Mouse (Mus musculus) bone marrow macrophage, adult 2 months (primary cell): ENCODE data around the gene Gpr27. TPM values are rescaled to one million over a fixed set of nuclear protein-coding genes. Genes with fewer than 3 reads are reported as not detected.

Source experiments
- H3K27ac ChIP-seq: 2 replicates; pipeline ENCODE4 v1.5.1; 2012; ENCODE audit warnings: low read depth, low read length; ENCODE audit not compliant: insufficient read depth
- H3K4me1 ChIP-seq: 2 replicates; pipeline ENCODE4 v1.6.1; 2012; ENCODE audit warnings: low read length; ENCODE audit not compliant: control insufficient read depth, insufficient read depth
- H3K4me3 ChIP-seq: 2 replicates; pipeline ENCODE4 v1.5.1; 2012; ENCODE audit warnings: mild to moderate bottlenecking, low read length, moderate library complexity; ENCODE audit not compliant: insufficient read depth
- CTCF ChIP-seq: IDR thresholded peaks from 2 replicates; pipeline ENCODE4 v1.5.1; 2012; ENCODE audit warnings: low read depth, mild to moderate bottlenecking, low read length, moderate library complexity
- POLR2A ChIP-seq: IDR thresholded peaks from 2 replicates; pipeline ENCODE4 v1.6.1; 2012; ENCODE audit warnings: mild to moderate bottlenecking, low read depth, low read length, borderline replicate concordance
- polyA plus RNA-seq: library from polyadenylated mRNA; stranded (reverse); fragments of >200 nt; gene quantifications from 2 replicates; pipeline ENCODE4 v1.2.4, GENCODE M21; 2012; ENCODE audit not compliant: missing spikeins, insufficient read depth, insufficient read length

Gene Gpr27
- polyA plus RNA-seq, 1 experiment = not detected

DNA sequence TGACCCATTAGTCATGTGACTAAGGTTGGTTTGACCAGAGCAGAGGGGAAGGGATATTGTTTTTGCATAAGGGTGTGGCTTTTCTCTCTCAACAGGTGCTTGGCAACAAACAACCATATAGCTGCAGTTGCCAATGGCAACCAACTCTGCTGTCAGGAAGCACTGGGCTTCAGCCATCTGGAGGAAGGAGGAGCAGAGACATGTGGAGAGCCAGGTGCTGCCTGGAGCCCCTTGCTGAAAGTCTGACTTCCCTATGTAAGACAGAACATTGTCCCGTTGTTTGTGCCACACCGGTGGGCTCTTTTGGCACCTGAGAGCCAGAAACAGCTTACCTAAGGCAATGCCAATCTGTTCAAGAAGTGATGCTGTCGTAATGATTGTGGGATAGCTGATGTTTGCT lies 50.4 kb downstream of the Gpr27 start:
- Histone ChIP-seq H3K4me3 (no peak overlapping the region), H3K27ac (no peak overlapping the region), H3K4me1 (peaks cover 4% of the 10 kb centered on the region)

More for the DNA sequence above, 50.4 kb downstream of the Gpr27 start:
- TF ChIP-seq CTCF = no peak
- no peak for TF ChIP-seq POLR2A

Other genes starting within 250 kb of the Gpr27 start
- 73.4 and 77.6 TPM in 2 replicates for gene Foxp1, start 170.0 kb upstream of the Gpr27 start, polyA plus RNA-seq
- 26.3 and 29.4 TPM in 2 replicates for gene Eif4e3, start 25.9 kb upstream of the Gpr27 start, polyA plus RNA-seq
- 3.0 and 4.7 TPM in 2 replicates for gene Gm20696, start 25.9 kb upstream of the Gpr27 start, polyA plus RNA-seq
- gene Prok2, start 33.7 kb downstream of the Gpr27 start, polyA plus RNA-seq = not detected in 2 replicates